12 mouse cellular contexts compared by ENCODE assay signal in the genomic region with DNA sequence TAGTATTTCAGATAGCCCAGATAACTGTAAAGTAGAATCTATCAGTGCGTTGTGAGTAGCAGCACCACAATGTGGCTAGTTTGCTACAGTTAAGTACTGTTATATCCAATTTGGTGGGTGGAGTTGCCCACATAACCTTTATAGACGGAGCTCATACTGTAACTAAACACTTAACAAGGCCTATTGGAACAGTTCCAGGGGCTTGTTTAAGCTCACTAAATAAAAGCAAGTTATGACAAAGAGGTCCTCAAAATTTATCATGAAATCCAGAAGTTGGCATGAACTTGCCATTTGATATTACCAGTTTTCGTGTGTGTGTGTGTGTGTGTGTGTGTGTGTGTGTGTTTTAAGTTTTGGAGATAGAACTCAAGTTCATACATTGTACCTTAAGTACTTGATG.
"Had no signal": no experiment of that assay in that cellular context is flagged by ENCODE, and none has a peak within 500 bp of the region (broad histone marks: within the 10 kb centered on the region; RNA-seq: fewer than 3 reads in every experiment).

No protein-coding gene starts in this region.

- H3K4me3 ChIP-seq: limb, embryonic 12.5 days; liver, embryonic 15.5 days; midbrain, embryonic 13.5 days had no signal

- DNase-seq: kidney, adult 9 months; kidney, postnatal 36 days; layer of hippocampus, adult 9-11 months; layer of hippocampus, postnatal 36 days; thymus, postnatal 4 days had no signal

- H3K4me2 ChIP-seq: liver, embryonic 11.5 days; liver, embryonic 15.5 days; midbrain, embryonic 13.5 days had no signal

- H3K9ac ChIP-seq: limb, embryonic 12.5 days; liver, embryonic 15.5 days; midbrain, embryonic 13.5 days had no signal

- ATAC-seq: intestine, embryonic 16.5 days; midbrain, embryonic 13.5 days had no signal

- H3K9me3 ChIP-seq: limb, embryonic 12.5 days; liver, embryonic 15.5 days; midbrain, embryonic 13.5 days had no signal

- H3K27me3 ChIP-seq: limb, embryonic 12.5 days; liver, embryonic 15.5 days; midbrain, embryonic 13.5 days had no signal

- H3K27ac ChIP-seq: kidney, postnatal 0 days; limb, embryonic 12.5 days; midbrain, embryonic 13.5 days; stomach, postnatal 0 days had no signal
